16 mouse cellular contexts compared by ENCODE assay signal in genomic region chr8:122322126-122322525, GRCm38 (mm10). TPM values are rescaled to one million over a fixed set of nuclear protein-coding genes. Genes with fewer than 3 reads are reported as not detected.
A peak's percentile ranks its signal among the peaks of the same experiment; 100 is the strongest.
DNase-seq lines count a peak whose midpoint lies in the region; ATAC-seq and TF ChIP-seq lines count a peak whose summit lies in the region.
"Had no signal": no experiment of that assay in that cellular context is flagged by ENCODE, and none has a peak within 500 bp of the region (broad histone marks: within the 10 kb centered on the region; RNA-seq: fewer than 3 reads in every experiment).

No protein-coding gene starts in this region.

- H3K36me3 ChIP-seq in forebrain, embryonic 10.5 days (replicated peaks): no peaks in the 10 kb centered on the region
- H3K36me3 ChIP-seq in forebrain, embryonic 16.5 days (ENCODE audit: control insufficient read depth, insufficient read depth): no peaks in the 10 kb centered on the region
- H3K36me3 ChIP-seq in liver, embryonic 12.5 days: peaks cover 93% of the 10 kb centered on the region
- H3K36me3 ChIP-seq: embryonic facial prominence, embryonic 15.5 days; limb, embryonic 15.5 days had no signal

- 89% methylated on average over 7 of the region's 7 CpGs for WGBS in forebrain, embryonic 10.5 days
- 94% methylated on average over 7 of the region's 7 CpGs for WGBS in forebrain, embryonic 16.5 days
- 74% methylated on average over 7 of the region's 7 CpGs for WGBS in bone marrow, adult 2 months
- 29% methylated on average over 7 of the region's 7 CpGs for WGBS in liver, embryonic 12.5 days (ENCODE audit: insufficient replicate concordance)

- H3K4me2 ChIP-seq in forebrain, embryonic 16.5 days (ENCODE audit: low read length): no peak overlapping the region
- peak overlapping the region; percentile 71 for H3K4me2 ChIP-seq in liver, embryonic 12.5 days
- H3K4me2 ChIP-seq: embryonic facial prominence, embryonic 15.5 days; limb, embryonic 15.5 days had no signal

- TF ChIP-seq POLR2A in bone marrow, adult 2 months (IDR thresholded peaks at IDR 0.05; ENCODE audit: borderline replicate concordance, control insufficient read depth, low read depth, low read length): no peak

- ATAC-seq in forebrain, embryonic 16.5 days: no peak
- ATAC-seq in liver, embryonic 12.5 days: peak; percentile 0; the same call in 1 of the 2 replicates
- ATAC-seq: inflammation-experienced regulatory T-cells, adult 6 months had no signal

- no peaks in the 10 kb centered on the region for H3K9me3 ChIP-seq in forebrain, embryonic 10.5 days
- no peaks in the 10 kb centered on the region for H3K9me3 ChIP-seq in forebrain, embryonic 16.5 days (ENCODE audit: control insufficient read depth, low read length)
- H3K9me3 ChIP-seq in liver, embryonic 12.5 days (replicated peaks): no peaks in the 10 kb centered on the region
- H3K9me3 ChIP-seq: embryonic facial prominence, embryonic 15.5 days; limb, embryonic 15.5 days had no signal

- H3K4me3 ChIP-seq in forebrain, embryonic 10.5 days: no peak overlapping the region
- H3K4me3 ChIP-seq in forebrain, embryonic 16.5 days (replicated peaks; ENCODE audit: low read length): no peak overlapping the region
- H3K4me3 ChIP-seq in layer of hippocampus, adult 2 months: no peak overlapping the region
- no peak overlapping the region for H3K4me3 ChIP-seq in bone marrow, adult 2 months (replicated peaks; ENCODE audit: control insufficient read depth, low read depth, low read length)
- peak overlapping the region; percentile 34 for H3K4me3 ChIP-seq in liver, embryonic 12.5 days
- H3K4me3 ChIP-seq: embryonic facial prominence, embryonic 15.5 days; limb, embryonic 15.5 days had no signal

- H3K27ac ChIP-seq in forebrain, embryonic 10.5 days: peak overlapping the region; percentile 70
- H3K27ac ChIP-seq in forebrain, embryonic 16.5 days (ENCODE audit: low read length): no peak overlapping the region
- peak overlapping the region; percentile 23; the same call in 1 of the 2 replicates for H3K27ac ChIP-seq in layer of hippocampus, adult 2 months
- H3K27ac ChIP-seq in bone marrow, adult 2 months (ENCODE audit: control insufficient read depth, insufficient read depth, low read depth, low read length, poor library complexity): peak overlapping the region; percentile 81
- peak overlapping the region; percentile 97 for H3K27ac ChIP-seq in liver, embryonic 12.5 days
- H3K27ac ChIP-seq: embryonic facial prominence, embryonic 15.5 days; limb, embryonic 15.5 days had no signal

- TF ChIP-seq CTCF in layer of hippocampus, adult 2 months (conservative IDR thresholded peaks at IDR 0.05): no peak
- TF ChIP-seq CTCF in bone marrow, adult 2 months (IDR thresholded peaks at IDR 0.05; ENCODE audit: control insufficient read depth, insufficient read depth, low read length): no peak

- peaks cover 45% of the 10 kb centered on the region for H3K27me3 ChIP-seq in forebrain, embryonic 10.5 days (ENCODE audit: poor library complexity, severe bottlenecking)
- H3K27me3 ChIP-seq in forebrain, embryonic 16.5 days (replicated peaks; ENCODE audit: control insufficient read depth, insufficient read depth, low read length): no peaks in the 10 kb centered on the region
- H3K27me3 ChIP-seq in liver, embryonic 12.5 days (replicated peaks): no peaks in the 10 kb centered on the region
- H3K27me3 ChIP-seq: embryonic facial prominence, embryonic 15.5 days; limb, embryonic 15.5 days had no signal

- no peak for DNase-seq in forebrain, embryonic 10.5 days (ENCODE audit: extremely low spot score, low spot score)
- no peak for DNase-seq in layer of hippocampus, adult 2 months (ENCODE audit: low spot score in 2 of 2)
- no peak for DNase-seq in layer of hippocampus, adult 18-20 months (ENCODE audit: low spot score in 2 of 2)
- no peak for DNase-seq in natural killer cell, adult 2 months (ENCODE audit: low spot score in 2 of 2)
- DNase-seq in gastrocnemius, postnatal 4 days (ENCODE audit: low spot score in 2 of 2): no peak
- DNase-seq: cerebellum, postnatal 36 days had no signal

- no peak overlapping the region for H3K9ac ChIP-seq in forebrain, embryonic 16.5 days (replicated peaks; ENCODE audit: low read depth, low read length)
- peak overlapping the region; percentile 76 for H3K9ac ChIP-seq in liver, embryonic 12.5 days
- H3K9ac ChIP-seq: embryonic facial prominence, embryonic 15.5 days; limb, embryonic 15.5 days had no signal

- H3K4me1 ChIP-seq in forebrain, embryonic 10.5 days: peaks cover 87% of the 10 kb centered on the region
- peaks cover 22% of the 10 kb centered on the region for H3K4me1 ChIP-seq in forebrain, embryonic 16.5 days (replicated peaks; ENCODE audit: control insufficient read depth, insufficient read depth, low read length)
- peaks cover 17% of the 10 kb centered on the region for H3K4me1 ChIP-seq in bone marrow, adult 2 months (ENCODE audit: control insufficient read depth, insufficient read depth, low read length)
- peaks cover 100% of the 10 kb centered on the region for H3K4me1 ChIP-seq in liver, embryonic 12.5 days

RNA-seq across cellular contexts. Expression of gene Trhr2, which starts 38.4 kb away (rescaled TPM):
- polyA plus RNA-seq in forebrain, embryonic 10.5 days (2016; fragmentation: Nextera tagmentation; extraction: Ambion mirVana): not detected in 2 replicates
- not detected in 2 replicates for polyA plus RNA-seq in forebrain, embryonic 16.5 days (2015; fragmentation: Nextera tagmentation; extraction: Ambion mirVana)
- total RNA-seq in layer of hippocampus, adult 2 months (2021): under 1 TPM; 0.79 to 0.82 TPM
- total RNA-seq in layer of hippocampus, adult 18-20 months (2021): 1 to 10 TPM in 1 of 2 experiments, under 1 TPM in 1; 0.41 to 1.3 TPM
- polyA plus RNA-seq in bone marrow, adult 2 months (2011; ENCODE audit: insufficient read depth, insufficient read length, low replicate concordance, missing spikeins): not detected in 2 replicates
- polyA plus RNA-seq in liver, embryonic 12.5 days (2016; fragmentation: Nextera tagmentation; extraction: Ambion mirVana): not detected in 2 replicates
- not detected for total RNA-seq in gastrocnemius, postnatal 4 days (2021)
- total RNA-seq: adrenal gland, postnatal 14 days had no signal
- polyA plus RNA-seq: gonadal fat pad, adult 2 months; inflammation-experienced regulatory T-cells, adult 6 months; neural tube, embryonic 11.5 days; thymus, postnatal 0 days had no signal

RNA-seq across cellular contexts. Expression of gene Zfpm1, which starts 40.2 kb away (rescaled TPM):
- polyA plus RNA-seq in forebrain, embryonic 10.5 days (2016; fragmentation: Nextera tagmentation; extraction: Ambion mirVana): 0.82 and 0.88 TPM in 2 replicates
- 0.41 and 0.65 TPM in 2 replicates for polyA plus RNA-seq in forebrain, embryonic 16.5 days (2015; fragmentation: Nextera tagmentation; extraction: Ambion mirVana)
- total RNA-seq in layer of hippocampus, adult 2 months (2021): 10 to 100 TPM; 45.1 to 45.6 TPM
- 10 to 100 TPM; 43.7 to 52.2 TPM for total RNA-seq in layer of hippocampus, adult 18-20 months (2021)
- 125 and 324 TPM in 2 replicates for polyA plus RNA-seq in bone marrow, adult 2 months (2011; ENCODE audit: insufficient read depth, insufficient read length, low replicate concordance, missing spikeins)
- 27.6 and 28.4 TPM in 2 replicates for polyA plus RNA-seq in liver, embryonic 12.5 days (2016; fragmentation: Nextera tagmentation; extraction: Ambion mirVana)
- 10 to 100 TPM; 10.6 to 13.6 TPM for total RNA-seq in gastrocnemius, postnatal 4 days (2021)

RNA-seq across cellular contexts. Expression of gene Zc3h18, which starts 54.3 kb away (rescaled TPM):
- 73.2 and 81.1 TPM in 2 replicates for polyA plus RNA-seq in forebrain, embryonic 10.5 days (2016; fragmentation: Nextera tagmentation; extraction: Ambion mirVana)
- polyA plus RNA-seq in forebrain, embryonic 16.5 days (2015; fragmentation: Nextera tagmentation; extraction: Ambion mirVana): 44.7 and 47.5 TPM in 2 replicates
- 10 to 100 TPM; 39.2 to 40.2 TPM for total RNA-seq in layer of hippocampus, adult 2 months (2021)
- total RNA-seq in layer of hippocampus, adult 18-20 months (2021): 10 to 100 TPM; 38.8 to 39.5 TPM
- 38.3 and 50.7 TPM in 2 replicates for polyA plus RNA-seq in bone marrow, adult 2 months (2011; ENCODE audit: insufficient read depth, insufficient read length, low replicate concordance, missing spikeins)
- 48.7 and 49.1 TPM in 2 replicates for polyA plus RNA-seq in liver, embryonic 12.5 days (2016; fragmentation: Nextera tagmentation; extraction: Ambion mirVana)
- 10 to 100 TPM; 37.2 to 42.8 TPM for total RNA-seq in gastrocnemius, postnatal 4 days (2021)

Comparison
In these comparisons a context has a peak if more than half of its experiments do, and no peak if none do; other contexts are left out.
1. RNA of gene Zfpm1, which starts 40.2 kb away (polyA plus RNA-seq): 125 to 324 TPM in bone marrow, adult 2 months and 27.6 to 28.4 TPM in liver, embryonic 12.5 days; 0.82 to 0.88 TPM in forebrain, embryonic 10.5 days and 0.41 to 0.65 TPM in forebrain, embryonic 16.5 days; every median in the first group is over 10 times any median in the second.